Mouse (Mus musculus): ENCODE results near the gene Gm8369. TPM values are rescaled to one million over a fixed set of nuclear protein-coding genes. Genes with fewer than 3 reads are reported as not detected.

Gm8369 gene
- polyA plus RNA-seq, 1 experiment from 2014 or later = not detected

GRCm38 (mm10) chr19:11479714-11480113, 6.0 kb upstream of the Gm8369 start:
- WGBS = 92% methylated on average over 2 of the region's 2 CpGs
- Histone ChIP-seq H3K9me3 (ENCODE audit: control insufficient read depth, low read length) (no peaks in the 10 kb centered on the region), H3K4me2 (ENCODE audit: low read depth, severe bottlenecking) (no peak overlapping the region), H3K36me3 (ENCODE audit: control insufficient read depth, insufficient read depth, low read length) (no peaks in the 10 kb centered on the region), H3K4me3 (ENCODE audit: low read depth, low read length) (no peak overlapping the region), H3K4me1 (ENCODE audit: control insufficient read depth, insufficient read depth, low read length) (no peaks in the 10 kb centered on the region), H3K27ac (replicated peaks; ENCODE audit: low read depth, low read length) (no peak overlapping the region), H3K9ac (ENCODE audit: low read length) (no peak overlapping the region), H3K27me3 (ENCODE audit: control insufficient read depth, insufficient read depth, low read length) (no peaks in the 10 kb centered on the region)
- DNase-seq (ENCODE audit: low spot score) (no peak), ATAC-seq (ENCODE audit: insufficient number of reproducible peaks, low FRiP score, low TSS enrichment, low read depth) (no peak)

- Histone ChIP-seq H3K27me3 (ENCODE audit: control insufficient read depth, insufficient read depth, low read length) (no peaks in the 10 kb centered on the region), H3K9me3 (ENCODE audit: control insufficient read depth, low read length) (no peaks in the 10 kb centered on the region), H3K4me1 (ENCODE audit: control insufficient read depth, insufficient read depth, low read length) (no peaks in the 10 kb centered on the region), H3K4me2 (ENCODE audit: low read depth, severe bottlenecking) (no peak overlapping the region), H3K9ac (ENCODE audit: low read length) (no peak overlapping the region), H3K27ac (replicated peaks; ENCODE audit: low read depth, low read length) (no peak overlapping the region), H3K4me3 (ENCODE audit: low read depth, low read length) (no peak overlapping the region), H3K36me3 (ENCODE audit: control insufficient read depth, insufficient read depth, low read length) (no peaks in the 10 kb centered on the region)
- DNase-seq (ENCODE audit: low spot score) = no peak
- no peak for ATAC-seq (ENCODE audit: insufficient number of reproducible peaks, low FRiP score, low TSS enrichment, low read depth)
- WGBS = 84% methylated on average over 2 of the region's 2 CpGs
Observed at GRCm38 (mm10) chr19:11482684-11483083, 3.1 kb upstream of the Gm8369 start.

- no peak overlapping the region for H3K4me3 ChIP-seq (ENCODE audit: low read depth, low read length)
- DNase-seq (ENCODE audit: low spot score) (no peak), ATAC-seq (ENCODE audit: insufficient number of reproducible peaks, low FRiP score, low TSS enrichment, low read depth) (no peak)
- no peaks in the 10 kb centered on the region for H3K27me3 ChIP-seq (ENCODE audit: control insufficient read depth, insufficient read depth, low read length)
- H3K36me3 ChIP-seq (ENCODE audit: control insufficient read depth, insufficient read depth, low read length) = no peaks in the 10 kb centered on the region
- WGBS = 75% methylated on average over 4 of the region's 4 CpGs
- H3K27ac ChIP-seq (replicated peaks; ENCODE audit: low read depth, low read length) = no peak overlapping the region
- H3K9me3 ChIP-seq (ENCODE audit: control insufficient read depth, low read length) = no peaks in the 10 kb centered on the region
- no peak overlapping the region for H3K9ac ChIP-seq (ENCODE audit: low read length)
- no peak overlapping the region for H3K4me2 ChIP-seq (ENCODE audit: low read depth, severe bottlenecking)
- H3K4me1 ChIP-seq (ENCODE audit: control insufficient read depth, insufficient read depth, low read length) = no peaks in the 10 kb centered on the region
Observed at GRCm38 (mm10) chr19:11483941-11484340, 1.8 kb upstream of the Gm8369 start.

- Histone ChIP-seq H3K27ac (replicated peaks; ENCODE audit: low read depth, low read length) (no peak overlapping the region), H3K36me3 (ENCODE audit: control insufficient read depth, insufficient read depth, low read length) (no peaks in the 10 kb centered on the region), H3K4me1 (ENCODE audit: control insufficient read depth, insufficient read depth, low read length) (no peaks in the 10 kb centered on the region), H3K4me3 (ENCODE audit: low read depth, low read length) (no peak overlapping the region), H3K9ac (ENCODE audit: low read length) (no peak overlapping the region), H3K9me3 (ENCODE audit: control insufficient read depth, low read length) (no peaks in the 10 kb centered on the region), H3K27me3 (ENCODE audit: control insufficient read depth, insufficient read depth, low read length) (no peaks in the 10 kb centered on the region), H3K4me2 (ENCODE audit: low read depth, severe bottlenecking) (no peak overlapping the region)
- DNase-seq (ENCODE audit: low spot score) (no peak), ATAC-seq (ENCODE audit: insufficient number of reproducible peaks, low FRiP score, low TSS enrichment, low read depth) (no peak)
- WGBS = 82% methylated on average over 3 of the region's 3 CpGs
Observed at GRCm38 (mm10) chr19:11484388-11484787, 1.4 kb upstream of the Gm8369 start.

- Histone ChIP-seq H3K36me3 (ENCODE audit: control insufficient read depth, insufficient read depth, low read length) (no peaks in the 10 kb centered on the region), H3K27ac (replicated peaks; ENCODE audit: low read depth, low read length) (no peak overlapping the region), H3K9ac (ENCODE audit: low read length) (no peak overlapping the region), H3K27me3 (ENCODE audit: control insufficient read depth, insufficient read depth, low read length) (no peaks in the 10 kb centered on the region), H3K4me1 (ENCODE audit: control insufficient read depth, insufficient read depth, low read length) (no peaks in the 10 kb centered on the region), H3K4me3 (ENCODE audit: low read depth, low read length) (no peak overlapping the region), H3K4me2 (ENCODE audit: low read depth, severe bottlenecking) (no peak overlapping the region), H3K9me3 (ENCODE audit: control insufficient read depth, low read length) (no peaks in the 10 kb centered on the region)
- DNase-seq (ENCODE audit: low spot score) (no peak), ATAC-seq (ENCODE audit: insufficient number of reproducible peaks, low FRiP score, low TSS enrichment, low read depth) (no peak)
- WGBS = 92% methylated on average over 3 of the region's 3 CpGs
Observed at GRCm38 (mm10) chr19:11485266-11485665, 472 bp upstream of the Gm8369 start.

GRCm38 (mm10) chr19:11486599-11486998, 861 bp downstream of the Gm8369 start:
- Histone ChIP-seq H3K27me3 (ENCODE audit: control insufficient read depth, insufficient read depth, low read length) (no peaks in the 10 kb centered on the region), H3K9ac (ENCODE audit: low read length) (no peak overlapping the region), H3K4me2 (ENCODE audit: low read depth, severe bottlenecking) (no peak overlapping the region), H3K4me3 (ENCODE audit: low read depth, low read length) (no peak overlapping the region), H3K36me3 (ENCODE audit: control insufficient read depth, insufficient read depth, low read length) (no peaks in the 10 kb centered on the region), H3K27ac (replicated peaks; ENCODE audit: low read depth, low read length) (no peak overlapping the region), H3K4me1 (ENCODE audit: control insufficient read depth, insufficient read depth, low read length) (no peaks in the 10 kb centered on the region), H3K9me3 (ENCODE audit: control insufficient read depth, low read length) (no peaks in the 10 kb centered on the region)
- WGBS = 89% methylated on average over 1 of the region's 1 CpGs
- no peak for DNase-seq (ENCODE audit: low spot score)
- no peak for ATAC-seq (ENCODE audit: insufficient number of reproducible peaks, low FRiP score, low TSS enrichment, low read depth)

- H3K9me3 ChIP-seq (ENCODE audit: control insufficient read depth, low read length) = no peaks in the 10 kb centered on the region
- H3K4me1 ChIP-seq (ENCODE audit: control insufficient read depth, insufficient read depth, low read length) = no peaks in the 10 kb centered on the region
- H3K36me3 ChIP-seq (ENCODE audit: control insufficient read depth, insufficient read depth, low read length) = no peaks in the 10 kb centered on the region
- WGBS = 68% methylated on average over 4 of the region's 4 CpGs
- H3K4me3 ChIP-seq (ENCODE audit: low read depth, low read length) = no peak overlapping the region
- H3K27ac ChIP-seq (replicated peaks; ENCODE audit: low read depth, low read length) = no peak overlapping the region
- DNase-seq (ENCODE audit: low spot score) (no peak), ATAC-seq (ENCODE audit: insufficient number of reproducible peaks, low FRiP score, low TSS enrichment, low read depth) (no peak)
- no peak overlapping the region for H3K9ac ChIP-seq (ENCODE audit: low read length)
- no peak overlapping the region for H3K4me2 ChIP-seq (ENCODE audit: low read depth, severe bottlenecking)
- H3K27me3 ChIP-seq (ENCODE audit: control insufficient read depth, insufficient read depth, low read length) = no peaks in the 10 kb centered on the region
Observed at GRCm38 (mm10) chr19:11491406-11492189, 5.9 kb downstream of the Gm8369 start.

GRCm38 (mm10) chr19:11492671-11493070, 6.9 kb downstream of the Gm8369 start:
- H3K9me3 ChIP-seq (ENCODE audit: control insufficient read depth, low read length) = no peaks in the 10 kb centered on the region
- ATAC-seq (ENCODE audit: insufficient number of reproducible peaks, low FRiP score, low TSS enrichment, low read depth) (no peak), DNase-seq (ENCODE audit: low spot score) (no peak)
- H3K27ac ChIP-seq (replicated peaks; ENCODE audit: low read depth, low read length) = no peak overlapping the region
- no peaks in the 10 kb centered on the region for H3K4me1 ChIP-seq (ENCODE audit: control insufficient read depth, insufficient read depth, low read length)
- no peaks in the 10 kb centered on the region for H3K36me3 ChIP-seq (ENCODE audit: control insufficient read depth, insufficient read depth, low read length)
- 83% methylated on average over 1 of the region's 1 CpGs for WGBS
- no peak overlapping the region for H3K9ac ChIP-seq (ENCODE audit: low read length)
- H3K4me3 ChIP-seq (ENCODE audit: low read depth, low read length) = no peak overlapping the region
- no peak overlapping the region for H3K4me2 ChIP-seq (ENCODE audit: low read depth, severe bottlenecking)
- H3K27me3 ChIP-seq (ENCODE audit: control insufficient read depth, insufficient read depth, low read length) = no peaks in the 10 kb centered on the region

GRCm38 (mm10) chr19:11494519-11494918, 8.8 kb downstream of the Gm8369 start:
- no peaks in the 10 kb centered on the region for H3K27me3 ChIP-seq (ENCODE audit: control insufficient read depth, insufficient read depth, low read length)
- 92% methylated on average over 3 of the region's 3 CpGs for WGBS
- ATAC-seq (ENCODE audit: insufficient number of reproducible peaks, low FRiP score, low TSS enrichment, low read depth) (no peak), DNase-seq (ENCODE audit: low spot score) (no peak)
- H3K4me1 ChIP-seq (ENCODE audit: control insufficient read depth, insufficient read depth, low read length) = no peaks in the 10 kb centered on the region
- H3K4me3 ChIP-seq (ENCODE audit: low read depth, low read length) = no peak overlapping the region
- no peaks in the 10 kb centered on the region for H3K9me3 ChIP-seq (ENCODE audit: control insufficient read depth, low read length)
- no peak overlapping the region for H3K9ac ChIP-seq (ENCODE audit: low read length)
- no peak overlapping the region for H3K4me2 ChIP-seq (ENCODE audit: low read depth, severe bottlenecking)
- no peaks in the 10 kb centered on the region for H3K36me3 ChIP-seq (ENCODE audit: control insufficient read depth, insufficient read depth, low read length)
- no peak overlapping the region for H3K27ac ChIP-seq (replicated peaks; ENCODE audit: low read depth, low read length)
